Mouse (Mus musculus): Measurements from ENCODE around the gene Gm38431.

GRCm38 (mm10) chr9:21124837-21125236, 33.0 kb upstream of the Gm38431 start:
- no peak for TF ChIP-seq CTCF (IDR thresholded peaks at IDR 0.05; ENCODE audit: extremely low read depth, insufficient read depth, low read length)
- no peak for TF ChIP-seq POLR2A (IDR thresholded peaks at IDR 0.05; ENCODE audit: extremely low read depth, insufficient read depth, low read length)
